Mouse (Mus musculus): ENCODE data around the gene Grn.

The Grn gene

DNA sequence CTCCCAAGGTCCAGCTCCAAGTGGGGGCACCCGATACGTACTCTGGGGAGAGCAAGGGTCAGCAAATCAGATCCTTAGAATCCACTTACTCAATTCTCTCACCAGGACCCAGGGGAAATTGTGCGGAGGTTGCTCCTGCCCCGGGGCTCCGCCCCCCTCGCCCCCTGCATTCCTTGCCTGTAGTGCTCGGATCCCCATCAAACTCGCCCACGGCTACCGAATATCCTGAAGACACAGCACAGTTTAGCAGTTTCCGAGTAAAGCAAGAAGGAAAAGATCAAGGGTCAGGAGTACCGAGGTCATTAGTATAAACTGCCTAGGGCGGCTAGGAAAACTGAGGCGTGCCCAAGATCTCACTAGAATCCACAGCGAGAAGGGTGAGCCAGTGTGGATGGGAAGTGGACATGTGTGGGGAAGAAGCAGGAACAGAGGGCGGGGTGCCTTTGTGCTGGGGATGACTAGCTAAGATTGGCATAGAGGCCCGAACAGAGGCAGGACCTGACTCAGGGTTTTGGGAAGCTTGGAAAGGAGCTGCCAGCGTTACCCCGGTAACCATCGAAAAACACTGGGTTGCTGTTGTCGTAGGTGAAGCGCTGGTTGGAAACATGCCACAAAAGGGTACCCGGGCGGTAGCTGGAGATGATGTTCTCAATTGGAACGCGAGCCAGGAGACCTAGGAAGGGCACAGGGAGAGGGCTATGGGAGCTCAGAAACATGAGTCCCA, 35.8 kb downstream of the Grn start:
- ATAC-seq (ENCODE audit: insufficient number of reproducible peaks, low FRiP score, low TSS enrichment) = no peak

DNA sequence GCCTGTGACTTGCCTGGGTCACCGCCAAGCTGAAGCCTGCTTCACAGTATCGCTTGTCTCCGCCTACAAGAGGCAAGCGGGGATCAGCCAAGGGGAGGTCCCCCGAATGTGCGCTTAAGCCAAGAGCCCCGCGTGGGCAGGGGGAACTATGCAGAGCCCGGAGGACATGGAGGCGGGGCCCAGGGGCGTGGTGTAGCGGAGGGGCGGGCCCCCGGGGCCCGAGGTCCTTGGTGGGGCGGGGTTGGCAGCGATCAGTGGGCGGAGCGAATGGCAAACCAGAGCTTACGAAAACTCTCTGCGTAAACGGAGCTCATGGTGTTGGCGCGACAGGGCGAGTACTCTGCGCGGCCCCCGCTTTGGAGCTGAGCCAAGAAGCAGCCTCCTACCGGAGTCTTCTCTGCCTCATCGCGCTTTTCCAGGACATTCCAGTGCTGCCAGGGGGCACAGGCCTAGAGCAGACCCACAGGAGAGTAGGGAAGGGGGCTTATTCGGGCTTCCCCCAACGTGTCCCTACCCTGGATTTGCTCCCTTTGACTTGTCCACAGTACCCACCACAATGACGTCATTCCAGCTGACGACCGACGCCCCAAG, 37.0 kb downstream of the Grn start:
- ATAC-seq (ENCODE audit: insufficient number of reproducible peaks, low FRiP score, low TSS enrichment) = peak; percentile 70; the same call in 1 of the 2 replicates

GRCm38 (mm10) chr11:102469648-102470357, 39.7 kb downstream of the Grn start, which contains the start of gene Itga2b:
Gene Itga2b (minus strand): TSS chr11:102470122.
- ATAC-seq (ENCODE audit: insufficient number of reproducible peaks, low FRiP score, low TSS enrichment) = no peak

- no peak for ATAC-seq (ENCODE audit: insufficient number of reproducible peaks, low FRiP score, low TSS enrichment)
These were observed 44.9 kb downstream of the Grn start for GRCm38 (mm10) chr11:102475027-102475426.

GRCm38 (mm10) chr11:102478671-102479070, 48.6 kb downstream of the Grn start:
- no peak for ATAC-seq (ENCODE audit: insufficient number of reproducible peaks, low FRiP score, low TSS enrichment)

DNA sequence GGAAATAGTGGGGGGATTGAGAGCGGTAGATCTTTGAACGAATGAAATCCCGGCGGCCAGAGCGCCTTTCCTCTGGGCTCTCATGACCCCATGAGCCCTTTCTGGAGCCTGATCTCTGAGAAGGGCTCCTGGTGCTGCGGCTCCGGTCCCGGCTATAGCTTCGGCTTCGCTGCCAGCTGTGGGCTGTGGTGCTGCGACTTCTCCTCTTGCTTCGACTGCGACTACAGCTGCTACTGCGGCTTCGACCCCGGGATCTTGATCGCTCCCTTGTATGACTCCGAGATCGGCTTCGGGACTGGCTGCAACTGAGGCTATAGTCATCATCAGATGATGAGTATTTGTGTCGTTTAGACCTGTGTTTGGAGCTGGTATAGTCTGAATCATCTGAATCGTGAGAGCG, 49.5 kb downstream of the Grn start:
- no peak for ATAC-seq (ENCODE audit: insufficient number of reproducible peaks, low FRiP score, low TSS enrichment)

DNA sequence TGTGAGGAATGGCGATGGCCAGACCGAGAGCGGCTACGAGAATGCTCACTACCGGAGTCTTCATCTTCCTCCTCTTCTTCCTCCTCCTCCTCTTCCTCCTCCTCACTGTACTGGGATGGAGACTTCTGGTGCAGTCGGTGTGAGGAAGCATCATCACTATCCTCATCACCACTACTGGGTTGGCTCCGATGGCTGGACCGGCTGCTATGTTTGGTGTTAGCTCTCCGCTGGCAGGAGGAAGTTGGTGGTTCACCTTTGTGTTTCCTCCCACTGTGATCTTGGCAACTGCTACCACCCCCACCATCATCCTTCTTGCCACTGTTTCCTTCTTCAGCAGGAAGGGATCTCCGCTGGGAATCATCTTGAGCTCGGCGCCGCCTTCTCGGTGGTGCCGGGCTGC, 50.0 kb downstream of the Grn start:
- ATAC-seq (ENCODE audit: insufficient number of reproducible peaks, low FRiP score, low TSS enrichment) = no peak

DNA sequence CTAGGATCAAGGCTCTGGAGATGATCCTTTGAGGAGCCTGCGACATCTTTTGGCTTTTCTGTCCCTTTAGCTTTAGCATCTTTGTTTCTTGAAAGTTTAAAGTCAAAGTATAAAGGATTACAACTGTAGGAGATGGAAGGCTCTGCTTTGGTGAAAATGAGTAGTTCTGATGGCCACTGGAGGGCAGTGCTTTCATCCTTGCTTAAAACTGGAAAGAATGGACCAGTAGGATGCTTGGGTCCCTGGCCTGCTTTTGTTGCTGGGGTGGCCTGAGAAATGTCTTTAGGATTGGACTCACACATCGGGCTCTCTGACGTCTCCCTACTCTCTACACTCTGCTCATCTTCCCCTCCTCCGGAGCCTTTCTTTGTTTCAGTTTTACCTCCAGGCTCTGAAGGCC, 50.8 kb downstream of the Grn start:
- ATAC-seq (ENCODE audit: insufficient number of reproducible peaks, low FRiP score, low TSS enrichment) = no peak

- ATAC-seq (ENCODE audit: insufficient number of reproducible peaks, low FRiP score, low TSS enrichment) = no peak
These were observed 51.7 kb downstream of the Grn start for GRCm38 (mm10) chr11:102481779-102482178.

All from cerebellum, adult (tissue).